ENCODE assay signal across 25 mouse cellular contexts in genomic region chr11:67509219-67509876, GRCm38 (mm10). TPM values are rescaled to one million over a fixed set of nuclear protein-coding genes. Genes with fewer than 3 reads are reported as not detected.
DNase-seq lines count a peak whose midpoint lies in the region; ATAC-seq and TF ChIP-seq lines count a peak whose summit lies in the region.
"Had no signal": no experiment of that assay in that cellular context is flagged by ENCODE, and none has a peak within 500 bp of the region (broad histone marks: within the 10 kb centered on the region; RNA-seq: fewer than 3 reads in every experiment).

No protein-coding gene starts in this region.

- peak; percentile 44 for DNase-seq in embryonic facial prominence, embryonic 14.5 days (ENCODE audit: low spot score)
- no peak for DNase-seq in embryonic facial prominence, embryonic 10.5 days (ENCODE audit: low spot score)
- DNase-seq in layer of hippocampus, adult 2 months (ENCODE audit: low spot score in 2 of 2): peak in 1 of 2 experiments; percentile 39
- no peak for DNase-seq in layer of hippocampus, postnatal 14 days (ENCODE audit: low spot score in 2 of 2)
- DNase-seq in NIH3T3 (ENCODE audit: low read depth): peak; percentile 81
- DNase-seq in yolk sac, embryonic 10.5 days (ENCODE audit: low spot score): no peak
- DNase-seq in gastrocnemius, adult 8-10 months (ENCODE audit: low spot score in 2 of 2): no peak
- DNase-seq: adrenal gland, adult 2 months; adrenal gland, postnatal 36 days; cerebellum, adult 11 months; cerebellum, adult 8-10 months; cerebellum, postnatal 14 days; embryo, embryonic 11 days; gastrocnemius, adult 2 months; gastrocnemius, postnatal 36 days; heart, adult 11 months; heart, postnatal 36 days had no signal

- 31% methylated on average over 1 of the region's 1 CpGs for WGBS in embryonic facial prominence, embryonic 14.5 days
- WGBS in embryonic facial prominence, embryonic 10.5 days: 77% methylated on average over 1 of the region's 1 CpGs

- no peak overlapping the region for H3K9ac ChIP-seq in embryonic facial prominence, embryonic 14.5 days (ENCODE audit: low read depth, low read length)
- H3K9ac ChIP-seq: embryonic facial prominence, embryonic 12.5 days; forebrain, embryonic 12.5 days; heart, embryonic 13.5 days; hindbrain, embryonic 15.5 days had no signal

- no peaks in the 10 kb centered on the region for H3K27me3 ChIP-seq in embryonic facial prominence, embryonic 14.5 days (replicated peaks; ENCODE audit: control insufficient read depth, insufficient read depth, low read length)
- no peaks in the 10 kb centered on the region for H3K27me3 ChIP-seq in embryonic facial prominence, embryonic 10.5 days (replicated peaks; ENCODE audit: low read depth, poor library complexity, severe bottlenecking)
- H3K27me3 ChIP-seq: embryonic facial prominence, embryonic 12.5 days; forebrain, embryonic 12.5 days; heart, embryonic 13.5 days; hindbrain, embryonic 15.5 days had no signal

- H3K4me1 ChIP-seq in embryonic facial prominence, embryonic 14.5 days (ENCODE audit: control insufficient read depth, insufficient read depth, low read length): 0 out of 2 replicates have a peak, but pooled peaks cover 3% of the 10 kb centered on the region
- H3K4me1 ChIP-seq in embryonic facial prominence, embryonic 10.5 days: no peaks in the 10 kb centered on the region
- H3K4me1 ChIP-seq: embryonic facial prominence, embryonic 12.5 days; forebrain, embryonic 12.5 days; heart, embryonic 13.5 days; hindbrain, embryonic 15.5 days had no signal

- ATAC-seq in embryonic facial prominence, embryonic 14.5 days (ENCODE audit: low read depth): no peak
- ATAC-seq: activated CD4-positive, CD25-positive, alpha-beta regulatory T cell, adult 4 months; forebrain, embryonic 16.5 days; inflammation-experienced regulatory T-cells, adult 6 months had no signal

- H3K27ac ChIP-seq in embryonic facial prominence, embryonic 14.5 days (replicated peaks; ENCODE audit: low read depth, low read length): no peak overlapping the region
- H3K27ac ChIP-seq in embryonic facial prominence, embryonic 10.5 days (replicated peaks): no peak overlapping the region
- peak overlapping the region; percentile 62; the same call in 1 of the 2 replicates for H3K27ac ChIP-seq in layer of hippocampus, adult 2 months
- H3K27ac ChIP-seq: embryonic facial prominence, embryonic 12.5 days; forebrain, embryonic 12.5 days; gastrocnemius, adult 2 months; heart, embryonic 13.5 days; hindbrain, embryonic 15.5 days had no signal

- no peak overlapping the region for H3K4me3 ChIP-seq in embryonic facial prominence, embryonic 14.5 days (ENCODE audit: low read depth, low read length)
- no peak overlapping the region for H3K4me3 ChIP-seq in embryonic facial prominence, embryonic 10.5 days
- H3K4me3 ChIP-seq in layer of hippocampus, adult 2 months: no peak overlapping the region
- H3K4me3 ChIP-seq: embryonic facial prominence, embryonic 12.5 days; forebrain, embryonic 12.5 days; gastrocnemius, adult 2 months; heart, embryonic 13.5 days; hindbrain, embryonic 15.5 days had no signal

- H3K9me3 ChIP-seq in embryonic facial prominence, embryonic 14.5 days (ENCODE audit: control insufficient read depth, low read length): no peaks in the 10 kb centered on the region
- no peaks in the 10 kb centered on the region for H3K9me3 ChIP-seq in embryonic facial prominence, embryonic 10.5 days
- H3K9me3 ChIP-seq: embryonic facial prominence, embryonic 12.5 days; forebrain, embryonic 12.5 days; hindbrain, embryonic 15.5 days had no signal

- H3K36me3 ChIP-seq in embryonic facial prominence, embryonic 14.5 days (ENCODE audit: control insufficient read depth, insufficient read depth, low read length): no peaks in the 10 kb centered on the region
- H3K36me3 ChIP-seq in embryonic facial prominence, embryonic 10.5 days (replicated peaks): no peaks in the 10 kb centered on the region
- H3K36me3 ChIP-seq: embryonic facial prominence, embryonic 12.5 days; forebrain, embryonic 12.5 days; heart, embryonic 13.5 days; hindbrain, embryonic 15.5 days had no signal

- TF ChIP-seq CTCF in layer of hippocampus, adult 2 months (conservative IDR thresholded peaks at IDR 0.05): no peak

- H3K4me2 ChIP-seq in embryonic facial prominence, embryonic 14.5 days (ENCODE audit: low read depth, low read length): no peak overlapping the region
- H3K4me2 ChIP-seq: embryonic facial prominence, embryonic 12.5 days; forebrain, embryonic 12.5 days; heart, embryonic 13.5 days; hindbrain, embryonic 15.5 days had no signal

RNA-seq across cellular contexts. Expression of gene Gas7, which starts 54.1 kb away (rescaled TPM):
- polyA plus RNA-seq in embryonic facial prominence, embryonic 14.5 days (2014; fragmentation: Nextera tagmentation; extraction: Ambion mirVana): 15.6 and 19.4 TPM in 2 replicates
- polyA plus RNA-seq in embryonic facial prominence, embryonic 10.5 days (2016; fragmentation: Nextera tagmentation; extraction: Ambion mirVana): 3.5 and 4.0 TPM in 2 replicates
- 100 to 1,000 TPM; 453 to 462 TPM for total RNA-seq in layer of hippocampus, adult 2 months (2021)
- 100 to 1,000 TPM; 391 to 397 TPM for total RNA-seq in layer of hippocampus, postnatal 14 days (2021)
- 1 to 10 TPM; 4.2 to 7.8 (median 5.1) TPM for total RNA-seq in gastrocnemius, adult 8-10 months (2022)
- polyA plus RNA-seq: C2C12 had no signal

Comparison
In these comparisons a context has a peak if more than half of its experiments do, and no peak if none do; other contexts are left out.
1. DNase-seq: peak in embryonic facial prominence, embryonic 14.5 days (single experiment) and NIH3T3 (single experiment); none in embryonic facial prominence, embryonic 10.5 days (single experiment), layer of hippocampus, postnatal 14 days (0 of 2), yolk sac, embryonic 10.5 days (single experiment) and gastrocnemius, adult 8-10 months (0 of 2).
2. RNA of gene Gas7, which starts 54.1 kb away (total RNA-seq): 453 to 462 TPM in layer of hippocampus, adult 2 months and 391 to 397 TPM in layer of hippocampus, postnatal 14 days; 4.2 to 7.8 TPM in gastrocnemius, adult 8-10 months; every median in the first group is over 10 times any median in the second.